Comparison of ENCODE assay signal across 22 mouse cellular contexts in genomic region chr7:84191476-84191875, GRCm38 (mm10).
"Had no signal": no experiment of that assay in that cellular context is flagged by ENCODE, and none has a peak within 500 bp of the region (broad histone marks: within the 10 kb centered on the region; RNA-seq: fewer than 3 reads in every experiment).

No protein-coding gene starts in this region.

- H3K36me3 ChIP-seq: heart, embryonic 13.5 days; heart, embryonic 15.5 days; hindbrain, embryonic 10.5 days; hindbrain, embryonic 12.5 days; intestine, embryonic 15.5 days; limb, embryonic 10.5 days; limb, embryonic 12.5 days; liver, embryonic 13.5 days; liver, embryonic 15.5 days had no signal

- H3K27me3 ChIP-seq: heart, embryonic 13.5 days; heart, embryonic 15.5 days; hindbrain, embryonic 12.5 days; intestine, embryonic 15.5 days; limb, embryonic 12.5 days; liver, embryonic 13.5 days; liver, embryonic 15.5 days had no signal

- H3K4me1 ChIP-seq: heart, embryonic 15.5 days; hindbrain, embryonic 10.5 days; hindbrain, embryonic 12.5 days; intestine, embryonic 15.5 days; limb, embryonic 10.5 days; limb, embryonic 12.5 days; liver, embryonic 13.5 days; liver, embryonic 15.5 days had no signal

- H3K9ac ChIP-seq: heart, embryonic 13.5 days; heart, embryonic 15.5 days; hindbrain, embryonic 12.5 days; hindbrain, embryonic 14.5 days; intestine, embryonic 15.5 days; limb, embryonic 12.5 days; liver, embryonic 13.5 days; liver, embryonic 15.5 days had no signal

- DNase-seq: gastrocnemius, postnatal 14 days; gastrocnemius, postnatal 36 days; heart, adult 18-20 months; heart, postnatal 14 days; heart, postnatal 4 days; kidney, adult 18-20 months; kidney, adult 8-10 months; kidney, postnatal 10 days; kidney, postnatal 25 days; layer of hippocampus, adult 9-11 months; layer of hippocampus, postnatal 36 days; liver; liver, embryonic 13.5 days had no signal

- H3K27ac ChIP-seq: heart, embryonic 13.5 days; heart, embryonic 15.5 days; hindbrain, embryonic 10.5 days; hindbrain, embryonic 12.5 days; hindbrain, embryonic 14.5 days; intestine, embryonic 15.5 days; limb, embryonic 10.5 days; limb, embryonic 12.5 days; liver, embryonic 13.5 days; liver, embryonic 15.5 days had no signal

- H3K4me3 ChIP-seq: heart, embryonic 13.5 days; heart, embryonic 15.5 days; hindbrain, embryonic 10.5 days; hindbrain, embryonic 12.5 days; intestine, embryonic 15.5 days; limb, embryonic 10.5 days; limb, embryonic 12.5 days; liver, embryonic 13.5 days; liver, embryonic 15.5 days had no signal
